Mouse (Mus musculus) C2C12 (cell line): ENCODE data around the gene Rpusd4.

Experiments used
- CTCF ChIP-seq: IDR thresholded peaks from one replicate; pipeline ENCODE4 v1.5.1; 2011; ENCODE audit not compliant: control insufficient read depth, insufficient read depth, insufficient read length
- MAX ChIP-seq: IDR thresholded peaks from one replicate; pipeline ENCODE4 v1.6.1; 2011; ENCODE audit warnings: mild to moderate bottlenecking, control low read depth

- TF ChIP-seq CTCF: no peak
- TF ChIP-seq MAX: no peak
Observed at GRCm38 (mm10) chr9:35316771-35317211, 49.1 kb downstream of the Rpusd4 start.
